Mouse (Mus musculus) stomach, embryonic 15.5 days (tissue): ENCODE data around the gene Nt5dc2. TPM values are rescaled to one million over a fixed set of nuclear protein-coding genes. Genes with fewer than 3 reads are reported as not detected.

Experiments used
- ATAC-seq: fragments of 200-750 bp; cut with Nextera tagmentation; 2 replicates; pipeline ENCODE4 v1.8.0; 2017; ENCODE audit warnings: low read depth, moderate number of reproducible peaks, moderate TSS enrichment; ENCODE audit not compliant: insufficient read depth, low FRiP score
- H3K27ac ChIP-seq: fragments of 300-500 bp; sonication (generic); 2 replicates; pipeline ENCODE4 v1.5.1; 2015; ENCODE audit warnings: mild to moderate bottlenecking, inconsistent platforms
- H3K27me3 ChIP-seq: fragments of 300-500 bp; sonication (generic); replicated peaks from 2 replicates; pipeline ENCODE4 v1.6.1; 2015; ENCODE audit warnings: inconsistent platforms
- H3K36me3 ChIP-seq: fragments of 300-500 bp; sonication (generic); 2 replicates; pipeline ENCODE4 v1.6.1; 2015; ENCODE audit warnings: inconsistent platforms
- H3K4me1 ChIP-seq: fragments of 300-500 bp; sonication (generic); 2 replicates; pipeline ENCODE4 v1.6.1; 2015; ENCODE audit warnings: inconsistent platforms
- H3K4me2 ChIP-seq: fragments of 300-500 bp; sonication (generic); 2 replicates; pipeline ENCODE4 v1.6.1; 2015; ENCODE audit warnings: mild to moderate bottlenecking, inconsistent platforms
- H3K4me3 ChIP-seq: fragments of 300-500 bp; sonication (generic); replicated peaks from 2 replicates; pipeline ENCODE4 v1.5.1; 2015; ENCODE audit warnings: inconsistent platforms
- H3K9ac ChIP-seq: fragments of 300-500 bp; sonication (generic); 2 replicates; pipeline ENCODE4 v1.6.1; 2015; ENCODE audit warnings: inconsistent platforms
- H3K9me3 ChIP-seq: fragments of 300-500 bp; sonication (generic); 2 replicates; pipeline ENCODE4 v1.6.1; 2016; ENCODE audit warnings: inconsistent platforms
- WGBS: fragments of 180-500 bp; shearing (Covaris S2); methylation state at CpG from one replicate; pipeline ENCODE4 v1.1.7; 2015; 5-methylcytosine and 5-hydroxymethylcytosine counted together
- polyA plus RNA-seq: library from polyadenylated mRNA; unstranded; fragments of >200 nt; fragmentation: Nextera tagmentation; extraction: Ambion mirVana; gene quantifications from 2 replicates; pipeline ENCODE4 v1.2.1, GENCODE M21; 2015

Gene Nt5dc2
- polyA plus RNA-seq, 1 experiment from 2014 or later: 372 TPM

DNA sequence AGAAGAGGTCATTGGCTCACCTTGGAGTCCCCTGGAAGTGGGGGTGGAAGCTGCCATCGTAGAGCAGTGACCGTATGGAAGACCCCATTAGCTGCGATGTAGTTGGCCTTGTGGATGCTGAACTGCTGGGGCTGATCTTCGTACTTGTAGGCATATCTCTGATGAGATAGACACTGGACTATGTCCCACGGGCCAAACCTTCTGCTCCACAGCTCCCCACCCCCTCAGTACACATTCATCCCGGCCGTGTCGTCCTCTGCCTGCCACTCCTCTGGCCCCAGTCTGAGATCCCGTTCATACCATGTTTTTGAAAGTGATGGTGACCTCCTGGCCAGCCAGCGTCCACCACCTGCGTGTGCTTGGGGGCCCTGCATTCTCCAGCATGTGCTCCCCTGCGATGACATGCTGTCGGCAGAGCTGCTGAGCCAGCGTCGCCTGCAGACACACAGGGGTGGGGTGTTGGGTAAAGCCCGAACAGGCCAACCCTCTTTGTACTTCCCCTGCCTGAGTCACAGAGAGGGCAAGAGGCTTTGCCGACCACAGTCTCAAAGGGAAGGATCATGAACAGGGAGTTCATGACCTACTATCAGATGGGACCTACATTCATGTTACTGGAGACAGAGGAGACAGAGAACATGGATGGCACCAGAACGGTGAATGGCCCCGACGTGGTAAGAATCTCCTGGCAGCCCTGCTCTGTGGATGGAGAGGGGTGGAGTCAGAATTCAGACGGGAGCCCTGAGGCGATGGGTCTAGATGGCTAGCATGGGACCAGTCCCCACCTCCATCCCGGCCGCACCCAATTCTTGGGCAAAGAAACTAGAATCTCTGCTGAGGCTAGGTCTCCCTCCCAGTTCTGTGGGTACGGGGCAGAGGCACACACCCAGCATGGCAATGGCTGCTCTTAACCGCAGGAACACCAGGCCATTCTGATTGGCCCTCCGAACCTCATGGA, 29.6 kb downstream of the Nt5dc2 start:
- Histone ChIP-seq H3K4me1 (0 out of 2 replicates have a peak, but pooled peaks cover 2% of the 10 kb centered on the region), H3K36me3 (no peaks in the 10 kb centered on the region), H3K27ac (no peak overlapping the region), H3K9me3 (no peaks in the 10 kb centered on the region), H3K4me2 (0 out of 2 replicates have a peak overlapping the region, but pooled peaks have one; percentile 4), H3K4me3 (no peak overlapping the region), H3K27me3 (no peaks in the 10 kb centered on the region), H3K9ac (no peak overlapping the region)
- 61% methylated on average over 27 of the region's 27 CpGs for WGBS
- peak; percentile 28; the same call in 1 of the 2 replicates for ATAC-seq

GRCm38 (mm10) chr14:31161191-31161590, 30.3 kb downstream of the Nt5dc2 start:
- H3K4me3 ChIP-seq: no peak overlapping the region
- 0 out of 2 replicates have a peak, but pooled peaks cover 4% of the 10 kb centered on the region for H3K4me1 ChIP-seq
- no peaks in the 10 kb centered on the region for H3K27me3 ChIP-seq
- H3K36me3 ChIP-seq: no peaks in the 10 kb centered on the region
- ATAC-seq: no peak
- H3K9ac ChIP-seq: no peak overlapping the region
- 82% methylated on average over 7 of the region's 7 CpGs for WGBS
- H3K9me3 ChIP-seq: no peaks in the 10 kb centered on the region
- H3K27ac ChIP-seq: no peak overlapping the region
- H3K4me2 ChIP-seq: no peak overlapping the region

DNA sequence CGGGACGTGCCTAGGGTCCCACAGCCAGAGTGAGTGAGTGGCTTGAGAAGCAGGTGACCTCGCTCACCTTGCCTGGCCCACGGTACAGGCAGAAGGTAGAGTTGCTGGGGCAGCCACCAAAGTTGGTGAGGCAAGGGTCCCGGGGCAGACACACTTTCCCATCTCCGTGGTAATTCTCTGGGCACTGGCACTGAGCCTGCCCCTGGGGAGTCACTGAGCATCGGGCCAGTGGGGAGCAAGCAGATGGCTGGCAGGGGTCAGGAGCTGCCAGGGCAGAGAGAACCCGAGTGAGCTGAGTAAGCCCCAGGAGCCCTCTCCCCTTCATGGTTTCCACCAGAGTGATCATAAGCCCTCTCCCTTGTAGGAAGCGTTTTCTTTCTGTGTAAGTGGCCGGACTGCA, 30.8 kb downstream of the Nt5dc2 start:
- Histone ChIP-seq H3K27me3 (no peaks in the 10 kb centered on the region), H3K9me3 (no peaks in the 10 kb centered on the region), H3K4me2 (no peak overlapping the region), H3K4me3 (no peak overlapping the region), H3K4me1 (peaks cover 7% of the 10 kb centered on the region; the same call in 1 of the 2 replicates), H3K27ac (no peak overlapping the region), H3K36me3 (no peaks in the 10 kb centered on the region), H3K9ac (no peak overlapping the region)
- ATAC-seq: no peak
- 68% methylated on average over 10 of the region's 10 CpGs for WGBS

DNA sequence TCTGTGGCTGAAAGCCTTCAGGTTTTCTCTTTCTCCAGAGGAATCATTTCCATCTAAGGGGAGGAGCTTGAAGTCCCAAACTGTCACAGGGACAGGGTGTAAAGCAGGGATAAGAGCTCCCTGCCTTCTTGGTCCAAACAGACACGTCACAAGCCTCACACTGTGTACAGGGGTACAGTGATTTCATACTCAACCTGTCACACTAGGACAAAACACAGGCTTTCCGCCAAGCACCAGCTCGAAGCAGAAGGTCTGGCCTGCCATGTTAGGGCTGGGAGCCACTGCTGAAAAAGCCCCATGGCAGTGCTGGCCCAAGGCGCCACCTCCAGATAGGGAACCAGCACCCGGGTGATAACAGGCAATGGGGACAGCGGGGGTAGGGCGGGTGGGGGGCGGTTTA, 33.2 kb downstream of the Nt5dc2 start:
- H3K9me3 ChIP-seq: no peaks in the 10 kb centered on the region
- H3K4me1 ChIP-seq: peaks cover 11% of the 10 kb centered on the region; the same call in 1 of the 2 replicates
- no peak overlapping the region for H3K4me3 ChIP-seq
- no peak overlapping the region for H3K27ac ChIP-seq
- 72% methylated on average over 8 of the region's 8 CpGs for WGBS
- no peaks in the 10 kb centered on the region for H3K36me3 ChIP-seq
- H3K4me2 ChIP-seq: no peak overlapping the region
- H3K27me3 ChIP-seq: no peaks in the 10 kb centered on the region
- no peak for ATAC-seq
- H3K9ac ChIP-seq: no peak overlapping the region

DNA sequence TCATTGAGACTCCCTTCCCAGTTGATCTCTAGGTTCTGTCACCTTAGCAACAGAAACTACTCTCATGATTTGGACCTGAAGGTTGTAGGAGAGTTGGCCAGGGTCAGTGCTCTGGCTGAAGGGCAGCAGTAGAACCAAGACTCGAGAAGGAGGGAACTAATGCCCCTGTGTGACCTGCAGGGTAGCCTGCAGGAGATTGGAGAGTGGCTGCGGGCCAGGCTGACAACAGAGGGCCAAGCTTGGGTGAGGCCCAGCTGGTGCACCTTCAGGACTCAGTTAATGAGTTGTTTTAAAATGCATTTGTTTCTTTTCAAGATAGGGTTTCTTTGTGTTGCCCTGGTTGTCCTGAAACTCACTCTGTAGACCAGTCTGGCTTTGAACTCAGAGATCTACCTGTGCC, 34.2 kb downstream of the Nt5dc2 start:
- H3K27me3 ChIP-seq: no peaks in the 10 kb centered on the region
- no peak overlapping the region for H3K9ac ChIP-seq
- WGBS: 51% methylated on average over 2 of the region's 2 CpGs
- H3K9me3 ChIP-seq: no peaks in the 10 kb centered on the region
- H3K4me1 ChIP-seq: peaks cover 11% of the 10 kb centered on the region; the same call in 1 of the 2 replicates
- H3K4me3 ChIP-seq: no peak overlapping the region
- no peak for ATAC-seq
- peaks cover under 1% of the 10 kb centered on the region; the same call in 1 of the 2 replicates for H3K36me3 ChIP-seq
- no peak overlapping the region for H3K4me2 ChIP-seq
- no peak overlapping the region for H3K27ac ChIP-seq

DNA sequence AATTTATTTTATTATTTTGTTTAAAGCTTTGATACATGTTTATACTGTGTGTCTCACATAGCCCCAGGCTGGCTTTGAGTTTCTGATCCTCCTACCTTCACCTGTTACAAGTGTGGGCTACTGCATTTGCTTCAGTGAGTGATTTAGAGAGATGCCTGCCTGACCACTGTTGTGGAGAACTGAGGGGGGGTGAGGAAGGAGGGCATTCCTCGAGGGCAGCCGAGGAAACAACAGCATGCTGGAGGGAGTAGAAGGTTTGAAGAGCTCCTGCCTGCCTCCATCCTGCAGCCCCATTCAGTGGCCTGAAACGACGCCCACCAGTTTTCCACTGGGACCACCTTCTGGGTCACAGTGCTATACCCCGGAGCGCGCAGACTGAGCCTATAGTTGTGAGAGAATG, 34.6 kb downstream of the Nt5dc2 start:
- Histone ChIP-seq H3K9me3 (no peaks in the 10 kb centered on the region), H3K36me3 (peaks cover 5% of the 10 kb centered on the region), H3K4me2 (no peak overlapping the region), H3K4me3 (no peak overlapping the region), H3K27me3 (no peaks in the 10 kb centered on the region), H3K27ac (no peak overlapping the region), H3K9ac (no peak overlapping the region), H3K4me1 (peaks cover 11% of the 10 kb centered on the region; the same call in 1 of the 2 replicates)
- WGBS: 59% methylated on average over 7 of the region's 7 CpGs
- no peak for ATAC-seq

DNA sequence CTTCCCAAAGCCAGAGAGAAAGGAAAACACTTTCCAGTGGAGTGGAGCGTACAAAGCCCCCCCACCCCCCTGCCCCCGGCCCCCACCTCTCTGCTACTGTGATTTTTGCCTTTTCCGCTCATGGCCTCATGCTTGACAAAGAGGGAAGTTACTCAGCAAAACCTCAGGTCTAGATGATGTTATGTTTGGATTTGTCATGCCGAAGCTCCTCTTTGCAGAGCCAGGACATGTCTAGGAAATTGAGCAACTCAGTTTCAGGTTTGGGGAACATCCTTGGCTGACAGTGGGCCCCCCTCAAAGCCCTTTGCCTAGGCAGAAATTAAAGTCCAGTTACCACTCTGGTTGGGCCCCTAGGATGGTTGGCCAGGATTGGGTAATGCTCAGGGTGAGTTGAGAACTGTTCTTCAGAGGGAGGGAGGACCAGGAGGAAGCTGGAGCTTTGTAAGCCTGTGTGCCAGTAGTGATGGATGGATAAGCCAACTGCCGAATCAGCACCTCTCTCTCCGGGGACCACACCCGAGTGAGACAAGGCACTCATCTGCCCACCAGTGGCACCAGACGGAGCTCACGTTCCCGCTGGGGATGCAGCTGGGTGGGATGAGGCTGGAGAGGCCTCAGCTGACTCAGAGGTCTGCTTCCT, 35.3 kb downstream of the Nt5dc2 start:
- Histone ChIP-seq H3K4me2 (peak overlapping the region; percentile 23; the same call in 1 of the 2 replicates), H3K9me3 (no peaks in the 10 kb centered on the region), H3K36me3 (peaks cover 12% of the 10 kb centered on the region), H3K4me3 (0 out of 2 replicates have a peak overlapping the region, but pooled peaks have one; percentile 2), H3K27ac (no peak overlapping the region), H3K9ac (no peak overlapping the region), H3K27me3 (no peaks in the 10 kb centered on the region), H3K4me1 (peaks cover 11% of the 10 kb centered on the region; the same call in 1 of the 2 replicates)
- no peak for ATAC-seq
- 34% methylated on average over 10 of the region's 10 CpGs for WGBS

DNA sequence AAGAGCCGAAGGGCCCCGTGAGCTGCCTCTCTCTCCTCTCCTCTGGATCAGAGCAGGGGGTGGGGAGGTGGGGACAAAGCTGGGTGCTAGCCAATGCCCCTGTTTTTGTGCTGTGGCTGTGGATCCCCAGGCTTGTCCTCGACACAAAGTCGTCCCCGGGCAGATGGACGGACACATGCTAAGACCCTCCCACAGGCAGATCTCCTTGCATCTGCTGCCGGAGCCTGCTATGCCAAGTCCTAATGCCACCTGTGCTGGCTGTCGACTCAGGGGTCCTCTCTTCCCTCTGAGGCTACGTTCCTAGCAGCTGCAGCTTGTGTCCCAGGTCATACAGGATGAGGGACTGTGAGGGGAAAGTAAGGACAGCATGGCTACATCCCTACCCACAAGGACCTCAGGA, 36.0 kb downstream of the Nt5dc2 start:
- ATAC-seq: no peak
- H3K4me1 ChIP-seq: peaks cover 11% of the 10 kb centered on the region; the same call in 1 of the 2 replicates
- H3K27me3 ChIP-seq: no peaks in the 10 kb centered on the region
- no peaks in the 10 kb centered on the region for H3K9me3 ChIP-seq
- H3K4me3 ChIP-seq: 0 out of 2 replicates have a peak overlapping the region, but pooled peaks have one; percentile 2
- H3K27ac ChIP-seq: no peak overlapping the region; the same call in 1 of the 2 replicates
- H3K4me2 ChIP-seq: peak overlapping the region; percentile 23
- WGBS: 59% methylated on average over 9 of the region's 9 CpGs
- H3K9ac ChIP-seq: no peak overlapping the region
- H3K36me3 ChIP-seq: peaks cover 19% of the 10 kb centered on the region

- Histone ChIP-seq H3K27me3 (no peaks in the 10 kb centered on the region), H3K27ac (no peak within 1 kb of the TSS), H3K4me3 (peak within 1 kb of the TSS; percentile 18; the same call in 1 of the 2 replicates), H3K9ac (0 out of 2 replicates have a peak within 1 kb of the TSS, but pooled peaks have one; percentile 4), H3K9me3 (no peaks in the 10 kb centered on the region), H3K36me3 (peaks cover 34% of the 10 kb centered on the region), H3K4me2 (peak within 1 kb of the TSS; percentile 23), H3K4me1 (peaks cover 11% of the 10 kb centered on the region; the same call in 1 of the 2 replicates)
- ATAC-seq: no peak
- WGBS: 21% methylated on average over 10 of the region's 10 CpGs
Observed at GRCm38 (mm10) chr14:31168425-31168824, 37.6 kb downstream of the Nt5dc2 start, which contains the start of gene Stab1. Gene Stab1 (minus strand): TSS chr14:31168641.

GRCm38 (mm10) chr14:31169508-31169907, 38.7 kb downstream of the Nt5dc2 start:
- ATAC-seq: no peak
- Histone ChIP-seq H3K27ac (no peak overlapping the region), H3K27me3 (no peaks in the 10 kb centered on the region), H3K4me1 (peaks cover 9% of the 10 kb centered on the region; the same call in 1 of the 2 replicates), H3K4me2 (no peak overlapping the region), H3K36me3 (peaks cover 45% of the 10 kb centered on the region), H3K4me3 (no peak overlapping the region), H3K9ac (no peak overlapping the region), H3K9me3 (no peaks in the 10 kb centered on the region)
- WGBS: 69% methylated on average over 6 of the region's 6 CpGs

DNA sequence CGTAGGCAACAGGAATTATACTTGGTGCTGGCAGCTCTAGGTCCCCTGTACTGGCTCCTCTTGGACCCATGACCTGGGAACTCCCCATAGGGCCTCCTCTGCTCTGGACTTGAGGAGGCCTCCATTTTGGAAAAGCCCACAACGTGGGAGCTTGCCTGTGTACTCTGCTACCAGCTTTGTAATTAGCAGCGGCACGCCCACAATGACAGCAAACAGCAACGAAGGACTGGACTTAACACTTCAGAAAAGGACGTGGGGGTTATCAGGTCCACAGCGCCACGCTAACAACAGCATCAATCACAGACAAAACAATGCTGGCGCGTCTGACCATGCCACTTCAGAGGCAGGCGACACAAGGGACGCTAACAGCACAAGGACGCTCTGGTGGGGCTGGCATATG, 40.1 kb downstream of the Nt5dc2 start:
- WGBS: 79% methylated on average over 13 of the region's 13 CpGs
- H3K36me3 ChIP-seq: peaks cover 60% of the 10 kb centered on the region

More for the DNA sequence above, 40.1 kb downstream of the Nt5dc2 start:
- no peaks in the 10 kb centered on the region for H3K9me3 ChIP-seq
- no peak overlapping the region for H3K4me3 ChIP-seq
- no peak overlapping the region for H3K4me2 ChIP-seq
- no peak overlapping the region for H3K27ac ChIP-seq
- H3K4me1 ChIP-seq: peaks cover 9% of the 10 kb centered on the region; the same call in 1 of the 2 replicates
- no peak for ATAC-seq
- no peaks in the 10 kb centered on the region for H3K27me3 ChIP-seq
- H3K9ac ChIP-seq: no peak overlapping the region
